Mouse (Mus musculus) right cerebral cortex, postnatal 25 days (tissue): ENCODE measurements around the gene Tpm4.

ENCODE experiments used
- DNase-seq: peaks from one replicate; pipeline ENCODE4 v3.0.0; 2022

Tpm4 gene

DNA sequence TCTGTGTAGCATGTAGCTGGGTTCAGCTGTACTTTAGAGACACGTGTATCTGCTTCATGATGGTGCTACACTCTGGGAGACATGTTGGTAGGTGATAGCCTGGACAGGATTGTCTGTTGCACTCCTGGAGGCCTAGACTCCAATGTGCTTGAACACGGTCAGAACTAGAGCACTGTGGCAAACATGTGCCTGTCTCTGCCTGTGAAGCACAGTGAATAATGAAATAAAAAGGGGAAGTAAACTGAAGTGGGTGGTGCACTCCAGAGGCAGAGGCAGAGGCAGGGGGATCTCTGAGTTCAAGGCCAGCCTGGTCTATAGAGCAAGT, 55.4 kb downstream of the Tpm4 start:
- no peak for DNase-seq

- no peak for DNase-seq
These were observed 57.3 kb downstream of the Tpm4 start for GRCm38 (mm10) chr8:72192065-72192464.

- DNase-seq: no peak
These were observed 63.2 kb downstream of the Tpm4 start for GRCm38 (mm10) chr8:72197997-72198396.
